Mouse (Mus musculus): ENCODE data around the gene Wasl. TPM values are rescaled to one million over a fixed set of nuclear protein-coding genes. Genes with fewer than 3 reads are reported as not detected.

Gene Wasl
- polyA plus RNA-seq, 1 experiment, result not detected

DNA sequence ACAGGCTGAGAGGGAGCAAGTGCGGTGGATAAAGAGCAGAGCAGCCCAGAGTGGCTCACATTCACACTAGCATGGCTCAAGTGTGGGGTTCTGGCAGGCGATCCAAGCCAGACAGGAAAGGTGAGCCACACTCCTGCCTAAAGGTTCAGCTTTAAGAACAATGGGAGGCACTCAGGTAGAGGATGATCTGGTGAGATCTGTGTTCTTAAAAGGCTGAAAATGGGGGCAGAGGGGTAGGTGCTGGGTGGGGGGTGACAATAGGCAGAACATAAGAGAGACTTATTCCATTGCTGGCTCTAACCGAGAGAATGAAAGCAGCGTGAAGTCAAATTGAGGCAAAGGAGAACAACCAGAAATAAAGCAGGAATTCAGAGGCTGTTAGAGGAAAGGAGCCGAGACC, 74.5 kb downstream of the Wasl start:
- WGBS, result 89% methylated on average over 5 of the region's 5 CpGs
- no peak overlapping the region for H3K4me3 ChIP-seq (ENCODE audit: insufficient read depth, low read depth, low read length)
- H3K4me1 ChIP-seq (ENCODE audit: control insufficient read depth, insufficient read depth, low read length), result no peaks in the 10 kb centered on the region
- no peak overlapping the region for H3K27ac ChIP-seq (ENCODE audit: insufficient read depth, low read depth, low read length)
- TF ChIP-seq CTCF (IDR thresholded peaks at IDR 0.05; ENCODE audit: insufficient read depth, low read depth, low read length), result no peak

DNA sequence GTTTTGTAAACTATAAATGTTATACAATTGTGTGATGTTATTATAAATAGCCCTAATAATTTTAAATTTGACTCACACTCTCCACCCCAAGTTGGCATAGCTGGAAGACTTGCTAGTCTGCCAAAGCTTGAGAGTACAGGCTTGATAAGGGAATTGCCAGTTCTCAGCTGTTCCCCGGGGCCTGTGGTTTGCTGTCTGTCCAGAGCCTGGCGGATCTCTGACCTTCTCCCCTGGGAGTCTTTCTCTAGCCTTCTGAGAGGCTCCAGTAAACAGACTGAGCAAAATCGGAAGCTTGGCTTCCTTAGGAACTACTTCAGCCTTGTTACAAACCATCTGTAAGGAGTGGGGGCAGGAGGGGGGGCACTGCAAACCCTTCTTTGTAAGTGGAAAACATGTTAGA, 77.9 kb downstream of the Wasl start:
- Histone ChIP-seq H3K4me1 (ENCODE audit: control insufficient read depth, insufficient read depth, low read length) (no peaks in the 10 kb centered on the region), H3K4me3 (ENCODE audit: insufficient read depth, low read depth, low read length) (no peak overlapping the region), H3K27ac (ENCODE audit: insufficient read depth, low read depth, low read length) (peak overlapping the region; percentile 20; the same call in 1 of the 2 replicates)
- no peak for TF ChIP-seq POLR2A (IDR thresholded peaks at IDR 0.05; ENCODE audit: insufficient read depth, low read depth, low read length)
- no peak for TF ChIP-seq CTCF (IDR thresholded peaks at IDR 0.05; ENCODE audit: insufficient read depth, low read depth, low read length)
- WGBS, result 41% methylated on average over 3 of the region's 3 CpGs

DNA sequence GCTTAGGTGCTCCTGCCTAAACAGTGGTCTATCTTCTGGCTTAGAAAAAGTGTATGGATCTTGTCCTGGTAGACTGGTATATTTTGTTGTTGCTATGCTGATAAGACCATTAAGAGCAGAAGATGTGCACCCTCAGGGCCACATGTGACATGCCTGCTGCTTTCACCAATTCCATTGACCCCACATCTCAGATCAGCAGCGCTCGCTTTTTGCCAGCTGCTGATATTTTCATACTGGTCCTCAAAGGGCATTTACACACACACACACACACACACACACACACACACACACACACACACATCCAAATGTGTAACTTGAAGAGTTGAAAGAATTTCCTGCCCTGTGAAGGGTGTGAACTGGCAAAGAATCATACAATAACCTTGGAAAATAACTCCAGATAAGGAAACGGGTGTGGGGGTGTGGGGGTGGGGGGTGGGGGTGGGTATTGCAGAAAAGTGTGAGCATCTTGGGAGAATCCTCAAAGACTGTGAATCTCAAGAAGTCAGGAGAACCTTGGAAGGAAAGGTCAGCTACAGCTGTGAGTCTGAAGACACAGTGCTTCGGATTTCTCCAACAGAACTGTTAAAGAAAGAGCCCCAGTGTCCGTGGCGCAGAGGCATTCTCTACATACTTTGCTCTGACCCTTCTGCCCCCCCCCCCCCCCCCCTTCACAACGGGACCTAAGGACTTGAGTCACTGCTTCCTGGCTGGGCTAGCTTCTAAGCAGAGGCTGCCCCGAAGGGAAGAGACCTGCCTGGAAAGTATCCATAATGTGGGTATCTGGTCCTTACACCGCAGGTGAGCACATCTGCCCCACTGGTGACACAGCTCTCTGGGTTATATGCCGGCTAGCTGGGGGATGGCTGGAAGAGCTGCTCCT, 79.1 kb downstream of the Wasl start:
- TF ChIP-seq POLR2A (IDR thresholded peaks at IDR 0.05; ENCODE audit: insufficient read depth, low read depth, low read length), result no peak
- TF ChIP-seq CTCF (IDR thresholded peaks at IDR 0.05; ENCODE audit: insufficient read depth, low read depth, low read length), result no peak
- no peaks in the 10 kb centered on the region for H3K4me1 ChIP-seq (ENCODE audit: control insufficient read depth, insufficient read depth, low read length)
- 71% methylated on average over 10 of the region's 10 CpGs for WGBS
- no peak overlapping the region for H3K27ac ChIP-seq (ENCODE audit: insufficient read depth, low read depth, low read length)
- no peak overlapping the region for H3K4me3 ChIP-seq (ENCODE audit: insufficient read depth, low read depth, low read length)

GRCm38 (mm10) chr6:24583456-24583855, 81.4 kb downstream of the Wasl start:
- WGBS, result 86% methylated on average over 3 of the region's 3 CpGs
- H3K27ac ChIP-seq (ENCODE audit: insufficient read depth, low read depth, low read length), result no peak overlapping the region
- no peak for TF ChIP-seq CTCF (IDR thresholded peaks at IDR 0.05; ENCODE audit: insufficient read depth, low read depth, low read length)
- no peak for TF ChIP-seq POLR2A (IDR thresholded peaks at IDR 0.05; ENCODE audit: insufficient read depth, low read depth, low read length)
- H3K4me3 ChIP-seq (ENCODE audit: insufficient read depth, low read depth, low read length), result no peak overlapping the region
- no peaks in the 10 kb centered on the region for H3K4me1 ChIP-seq (ENCODE audit: control insufficient read depth, insufficient read depth, low read length)

GRCm38 (mm10) chr6:24573319-24573718, 91.5 kb downstream of the Wasl start:
- TF ChIP-seq POLR2A (IDR thresholded peaks at IDR 0.05; ENCODE audit: insufficient read depth, low read depth, low read length), result no peak
- no peak for TF ChIP-seq CTCF (IDR thresholded peaks at IDR 0.05; ENCODE audit: insufficient read depth, low read depth, low read length)
- no peak overlapping the region for H3K4me3 ChIP-seq (ENCODE audit: insufficient read depth, low read depth, low read length)
- no peak overlapping the region for H3K27ac ChIP-seq (ENCODE audit: insufficient read depth, low read depth, low read length)
- no peaks in the 10 kb centered on the region for H3K4me1 ChIP-seq (ENCODE audit: control insufficient read depth, insufficient read depth, low read length)

DNA sequence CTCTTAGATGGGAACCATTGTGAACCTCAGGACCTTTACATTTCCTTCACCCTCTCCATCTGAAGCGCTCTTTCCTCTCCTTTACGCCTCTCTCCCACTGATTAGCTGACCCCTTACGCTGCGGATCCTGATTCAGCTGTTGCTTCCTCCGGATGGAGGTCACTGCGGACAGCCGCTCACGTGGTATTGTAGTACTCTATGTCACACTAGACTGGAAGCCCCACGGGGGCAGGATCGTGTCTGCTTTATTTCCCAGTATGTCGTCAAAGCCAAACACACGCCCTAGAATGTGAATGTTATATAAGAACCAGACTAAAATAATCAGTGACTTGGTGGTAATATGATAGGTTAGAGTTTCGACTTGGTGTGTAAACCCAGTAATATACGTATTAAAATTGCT, 92.4 kb downstream of the Wasl start:
- H3K4me1 ChIP-seq (ENCODE audit: control insufficient read depth, insufficient read depth, low read length), result no peaks in the 10 kb centered on the region
- no peak overlapping the region for H3K4me3 ChIP-seq (ENCODE audit: insufficient read depth, low read depth, low read length)
- H3K27ac ChIP-seq (ENCODE audit: insufficient read depth, low read depth, low read length), result no peak overlapping the region
- TF ChIP-seq CTCF (IDR thresholded peaks at IDR 0.05; ENCODE audit: insufficient read depth, low read depth, low read length), result no peak
- no peak for TF ChIP-seq POLR2A (IDR thresholded peaks at IDR 0.05; ENCODE audit: insufficient read depth, low read depth, low read length)
- WGBS, result 95% methylated on average over 14 of the region's 14 CpGs

GRCm38 (mm10) chr6:24571126-24571525, 93.7 kb downstream of the Wasl start:
- H3K4me3 ChIP-seq (ENCODE audit: insufficient read depth, low read depth, low read length), result no peak overlapping the region
- WGBS, result 70% methylated on average over 6 of the region's 6 CpGs
- TF ChIP-seq CTCF (IDR thresholded peaks at IDR 0.05; ENCODE audit: insufficient read depth, low read depth, low read length), result no peak
- TF ChIP-seq POLR2A (IDR thresholded peaks at IDR 0.05; ENCODE audit: insufficient read depth, low read depth, low read length), result no peak
- no peaks in the 10 kb centered on the region for H3K4me1 ChIP-seq (ENCODE audit: control insufficient read depth, insufficient read depth, low read length)
- H3K27ac ChIP-seq (ENCODE audit: insufficient read depth, low read depth, low read length), result no peak overlapping the region

DNA sequence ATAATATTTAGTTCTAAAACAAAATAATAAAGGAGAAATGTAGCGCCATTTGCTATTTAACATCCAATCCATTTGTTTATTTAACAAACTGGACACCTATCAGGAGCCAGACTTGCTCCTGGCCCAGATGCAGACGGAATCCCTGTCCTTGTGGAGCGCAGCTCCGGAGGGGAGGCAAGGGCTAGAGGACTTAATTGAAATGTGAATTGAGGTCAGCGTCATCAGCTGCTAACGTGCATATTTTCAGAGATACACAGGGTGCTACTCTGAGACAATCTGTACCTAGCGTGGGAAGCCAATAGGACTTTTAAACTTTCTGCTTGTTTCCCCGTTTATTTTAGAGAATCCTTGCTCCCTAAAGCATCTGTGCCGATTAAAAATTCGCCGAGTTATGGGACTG, 94.5 kb downstream of the Wasl start:
- Histone ChIP-seq H3K27ac (ENCODE audit: insufficient read depth, low read depth, low read length) (no peak overlapping the region), H3K4me3 (ENCODE audit: insufficient read depth, low read depth, low read length) (no peak overlapping the region), H3K4me1 (ENCODE audit: control insufficient read depth, insufficient read depth, low read length) (no peaks in the 10 kb centered on the region)
- TF ChIP-seq CTCF (IDR thresholded peaks at IDR 0.05; ENCODE audit: insufficient read depth, low read depth, low read length), result no peak
- no peak for TF ChIP-seq POLR2A (IDR thresholded peaks at IDR 0.05; ENCODE audit: insufficient read depth, low read depth, low read length)
- WGBS, result 82% methylated on average over 11 of the region's 11 CpGs

GRCm38 (mm10) chr6:24569711-24570110, 95.1 kb downstream of the Wasl start:
- Histone ChIP-seq H3K27ac (ENCODE audit: insufficient read depth, low read depth, low read length) (no peak overlapping the region), H3K4me3 (ENCODE audit: insufficient read depth, low read depth, low read length) (no peak overlapping the region), H3K4me1 (ENCODE audit: control insufficient read depth, insufficient read depth, low read length) (no peaks in the 10 kb centered on the region)
- 96% methylated on average over 1 of the region's 1 CpGs for WGBS
- TF ChIP-seq CTCF (IDR thresholded peaks at IDR 0.05; ENCODE audit: insufficient read depth, low read depth, low read length) (no peak), POLR2A (IDR thresholded peaks at IDR 0.05; ENCODE audit: insufficient read depth, low read depth, low read length) (no peak)
